ENCODE assay signal across 19 mouse cellular contexts in genomic region chr12:45468093-45468492, GRCm38 (mm10).
A peak's percentile ranks its signal among the peaks of the same experiment; 100 is the strongest.
DNase-seq lines count a peak whose midpoint lies in the region; ATAC-seq lines count a peak whose summit lies in the region.
"Had no signal": no experiment of that assay in that cellular context is flagged by ENCODE, and none has a peak within 500 bp of the region (broad histone marks: within the 10 kb centered on the region; RNA-seq: fewer than 3 reads in every experiment).

No protein-coding gene starts in this region.

- intact Hi-C loops in left cerebral cortex, postnatal 25 days (cut with DNase I), result loop anchor here (5.0 kb wide), 4 partner anchors 459 to 1694 kb away; partner anchors contain the start of gene Nova1
- intact Hi-C loops in left cerebral cortex, postnatal 4 days (cut with DNase I), result no loop called here

- peak; percentile 66 for ATAC-seq in frontal cortex, adult (ENCODE audit: low TSS enrichment)
- ATAC-seq: intestine, postnatal 0 days had no signal

- no peak for DNase-seq in frontal cortex, postnatal 25 days (ENCODE audit: low spot score in 2 of 2)
- DNase-seq in left cerebral cortex, postnatal 25 days (ENCODE audit: low spot score in 2 of 2), result peak; percentile 10 to 66
- DNase-seq in left cerebral cortex, postnatal 4 days, result no peak
- peak; percentile 15 to 24 for DNase-seq in right cerebral cortex, adult 2 months (ENCODE audit: low spot score in 2 of 2)
- no peak for DNase-seq in right cerebral cortex, postnatal 10 days (ENCODE audit: low spot score in 2 of 2)
- no peak for DNase-seq in thymus, postnatal 14 days
- DNase-seq: adrenal gland, postnatal 10 days; cerebellum, adult 2 months; cerebellum, postnatal 25 days; gastrocnemius, postnatal 25 days; heart, adult 18-20 months; heart, postnatal 10 days; kidney, postnatal 36 days; layer of hippocampus, postnatal 36 days; lung, embryonic 14.5 days; lung, postnatal 36 days; thymus, postnatal 36 days had no signal

Comparison
In these comparisons a context has a peak if more than half of its experiments do, and no peak if none do; other contexts are left out.
1. DNase-seq: peak in left cerebral cortex, postnatal 25 days (2 of 2) and right cerebral cortex, adult 2 months (2 of 2); none in frontal cortex, postnatal 25 days (0 of 2), left cerebral cortex, postnatal 4 days (single experiment), right cerebral cortex, postnatal 10 days (0 of 2) and thymus, postnatal 14 days (single experiment).